ENCODE assay signal across 17 mouse cellular contexts in genomic region chr3:121903286-121903685, GRCm38 (mm10). TPM values are rescaled to one million over a fixed set of nuclear protein-coding genes. Genes with fewer than 3 reads are reported as not detected.
DNase-seq lines count a peak whose midpoint lies in the region; ATAC-seq lines count a peak whose summit lies in the region.
"Had no signal": no experiment of that assay in that cellular context is flagged by ENCODE, and none has a peak within 500 bp of the region (broad histone marks: within the 10 kb centered on the region; RNA-seq: fewer than 3 reads in every experiment).

No protein-coding gene starts in this region.

- H3K36me3 ChIP-seq in heart, embryonic 10.5 days = no peaks in the 10 kb centered on the region
- no peaks in the 10 kb centered on the region for H3K36me3 ChIP-seq in kidney, embryonic 15.5 days
- H3K36me3 ChIP-seq: embryonic facial prominence, embryonic 10.5 days; G1E; limb, embryonic 12.5 days; lung, embryonic 15.5 days; midbrain, embryonic 10.5 days had no signal

- WGBS in heart, embryonic 10.5 days = 76% methylated on average over 4 of the region's 4 CpGs
- WGBS in kidney, embryonic 15.5 days = 54% methylated on average over 4 of the region's 4 CpGs

- no peak for DNase-seq in heart, embryonic 10.5 days (ENCODE audit: low spot score)
- no peak for DNase-seq in heart, postnatal 25 days (ENCODE audit: low spot score)
- peak; percentile 25 for DNase-seq in 3T3-L1 (ENCODE audit: low read depth, low spot score)
- peak; percentile 40 to 43 for DNase-seq in kidney, postnatal 4 days
- no peak for DNase-seq in cerebellum, postnatal 4 days (ENCODE audit: low spot score in 2 of 2)
- no peak for DNase-seq in right cerebral cortex, postnatal 25 days
- DNase-seq: adrenal gland, postnatal 36 days; cerebellum, adult 2 months; heart, adult 11 months; lung, postnatal 4 days; right cerebral cortex, postnatal 4 days had no signal

- H3K9ac ChIP-seq in kidney, embryonic 15.5 days = no peak overlapping the region
- H3K9ac ChIP-seq: limb, embryonic 12.5 days; lung, embryonic 15.5 days had no signal

- intact Hi-C loops in heart, postnatal 25 days (cut with DNase I) = no loop called here

- H3K27ac ChIP-seq in heart, embryonic 10.5 days = 0 out of 2 replicates have a peak overlapping the region, but pooled peaks have one; percentile 36
- H3K27ac ChIP-seq in kidney, embryonic 15.5 days = peak overlapping the region; percentile 76
- H3K27ac ChIP-seq: limb, embryonic 12.5 days; midbrain, embryonic 10.5 days had no signal

- peak; percentile 65 for ATAC-seq in kidney, embryonic 15.5 days (replicated peaks; ENCODE audit: low FRiP score)

- H3K4me2 ChIP-seq in kidney, embryonic 15.5 days = 0 out of 2 replicates have a peak overlapping the region, but pooled peaks have one; percentile 17
- H3K4me2 ChIP-seq: limb, embryonic 12.5 days; lung, embryonic 15.5 days had no signal

- peaks cover 48% of the 10 kb centered on the region for H3K4me1 ChIP-seq in heart, embryonic 10.5 days
- peaks cover 43% of the 10 kb centered on the region for H3K4me1 ChIP-seq in kidney, embryonic 15.5 days
- H3K4me1 ChIP-seq: midbrain, embryonic 10.5 days had no signal

- H3K9me3 ChIP-seq in heart, embryonic 10.5 days = no peaks in the 10 kb centered on the region
- no peaks in the 10 kb centered on the region for H3K9me3 ChIP-seq in kidney, embryonic 15.5 days (replicated peaks)
- H3K9me3 ChIP-seq: embryonic facial prominence, embryonic 10.5 days; G1E; limb, embryonic 12.5 days; lung, embryonic 15.5 days; midbrain, embryonic 10.5 days had no signal

- no peaks in the 10 kb centered on the region for H3K27me3 ChIP-seq in heart, embryonic 10.5 days (ENCODE audit: insufficient read depth, poor library complexity, severe bottlenecking)
- H3K27me3 ChIP-seq in kidney, embryonic 15.5 days = no peaks in the 10 kb centered on the region
- H3K27me3 ChIP-seq: limb, embryonic 12.5 days; lung, embryonic 15.5 days had no signal

- no peak overlapping the region for H3K4me3 ChIP-seq in heart, embryonic 10.5 days
- H3K4me3 ChIP-seq in kidney, embryonic 15.5 days (replicated peaks) = no peak overlapping the region
- H3K4me3 ChIP-seq: embryonic facial prominence, embryonic 10.5 days; limb, embryonic 12.5 days; lung, embryonic 15.5 days; midbrain, embryonic 10.5 days had no signal

RNA-seq across cellular contexts. Expression of gene Arhgap29, which starts 49.1 kb away (rescaled TPM):
- 68.3 and 92.7 TPM in 2 replicates for polyA plus RNA-seq in heart, embryonic 10.5 days (2016; fragmentation: Nextera tagmentation; extraction: Ambion mirVana)
- total RNA-seq in heart, postnatal 25 days (2021) = 10 to 100 TPM; 50.0 to 53.1 TPM
- 43.3 and 47.9 TPM in 2 replicates for polyA plus RNA-seq in kidney, embryonic 15.5 days (2015; fragmentation: Nextera tagmentation; extraction: Ambion mirVana)

Comparison
In these comparisons a context has a peak if more than half of its experiments do, and no peak if none do; other contexts are left out.
1. DNase-seq: peak in 3T3-L1 (single experiment) and kidney, postnatal 4 days (2 of 2); none in heart, embryonic 10.5 days (single experiment), heart, postnatal 25 days (single experiment), cerebellum, postnatal 4 days (0 of 2) and right cerebral cortex, postnatal 25 days (single experiment).